Mouse (Mus musculus) stomach, postnatal 0 days (tissue): ENCODE data around the gene Heatr6. TPM values are rescaled to one million over a fixed set of nuclear protein-coding genes. Genes with fewer than 3 reads are reported as not detected.

Experiments used
- ATAC-seq: fragments of 200-750 bp; cut with Nextera tagmentation; 2 replicates; pipeline ENCODE4 v1.8.0; 2017; ENCODE audit not compliant: low FRiP score, low TSS enrichment
- DNase-seq: peaks from one replicate; pipeline ENCODE4 v3.0.0-alpha.2; 2016; ENCODE audit warnings: low spot score
- H3K27ac ChIP-seq: fragments of 300-500 bp; sonication (generic); replicated peaks from 2 replicates; pipeline ENCODE4 v1.5.1; 2014; ENCODE audit warnings: mild to moderate bottlenecking, control low read depth
- H3K27me3 ChIP-seq: fragments of 300-500 bp; sonication (generic); 2 replicates; pipeline ENCODE4 v1.6.1; 2014; ENCODE audit warnings: low read length; ENCODE audit not compliant: control insufficient read depth, insufficient read depth
- H3K36me3 ChIP-seq: fragments of 300-500 bp; sonication (generic); 2 replicates; pipeline ENCODE4 v1.6.1; 2014; ENCODE audit warnings: low read length, mixed read lengths; ENCODE audit not compliant: control insufficient read depth, insufficient read depth
- H3K4me1 ChIP-seq: fragments of 300-500 bp; sonication (generic); replicated peaks from 2 replicates; pipeline ENCODE4 v1.6.1; 2014; ENCODE audit warnings: antibody characterized with exemption; ENCODE audit not compliant: control insufficient read depth, insufficient read depth
- H3K4me2 ChIP-seq: fragments of 300-500 bp; sonication (generic); replicated peaks from 2 replicates; pipeline ENCODE4 v1.6.1; 2014; ENCODE audit warnings: low read depth, mild to moderate bottlenecking, control low read depth, moderate library complexity
- H3K4me3 ChIP-seq: fragments of 300-500 bp; sonication (generic); 2 replicates; pipeline ENCODE4 v1.5.1; 2014; ENCODE audit warnings: low read depth, low read length, control low read depth
- H3K9ac ChIP-seq: fragments of 300-500 bp; sonication (generic); 2 replicates; pipeline ENCODE4 v1.6.1; 2014; ENCODE audit warnings: mild to moderate bottlenecking, low read length, control low read depth, mixed read lengths
- H3K9me3 ChIP-seq: fragments of 300-500 bp; sonication (generic); 2 replicates; pipeline ENCODE4 v1.6.1; 2016; ENCODE audit warnings: low read length; ENCODE audit not compliant: control insufficient read depth
- CTCF ChIP-seq: IDR thresholded peaks from 2 replicates; pipeline ENCODE4 v1.5.1; 2016; ENCODE audit warnings: antibody characterized with exemption, low read depth, mild to moderate bottlenecking, moderate library complexity
- EP300 ChIP-seq: optimal IDR thresholded peaks from 2 replicates; pipeline ENCODE3; 2016; ENCODE audit warnings: antibody characterized with exemption
- WGBS: fragments of 180-500 bp; shearing (Covaris S2); extraction: QIAGEN DNeasy Blood & Tissue Kit; methylation state at CpG from one replicate; pipeline ENCODE4 v1.1.7; 2014; 5-methylcytosine and 5-hydroxymethylcytosine counted together
- polyA plus RNA-seq: library from polyadenylated mRNA; unstranded; fragments of >200 nt; fragmentation: Nextera tagmentation; extraction: Ambion mirVana; gene quantifications from 2 replicates; pipeline ENCODE4 v1.2.1, GENCODE M21; 2015

The Heatr6 gene
- 8.6 and 9.2 TPM in 2 replicates for polyA plus RNA-seq

DNA sequence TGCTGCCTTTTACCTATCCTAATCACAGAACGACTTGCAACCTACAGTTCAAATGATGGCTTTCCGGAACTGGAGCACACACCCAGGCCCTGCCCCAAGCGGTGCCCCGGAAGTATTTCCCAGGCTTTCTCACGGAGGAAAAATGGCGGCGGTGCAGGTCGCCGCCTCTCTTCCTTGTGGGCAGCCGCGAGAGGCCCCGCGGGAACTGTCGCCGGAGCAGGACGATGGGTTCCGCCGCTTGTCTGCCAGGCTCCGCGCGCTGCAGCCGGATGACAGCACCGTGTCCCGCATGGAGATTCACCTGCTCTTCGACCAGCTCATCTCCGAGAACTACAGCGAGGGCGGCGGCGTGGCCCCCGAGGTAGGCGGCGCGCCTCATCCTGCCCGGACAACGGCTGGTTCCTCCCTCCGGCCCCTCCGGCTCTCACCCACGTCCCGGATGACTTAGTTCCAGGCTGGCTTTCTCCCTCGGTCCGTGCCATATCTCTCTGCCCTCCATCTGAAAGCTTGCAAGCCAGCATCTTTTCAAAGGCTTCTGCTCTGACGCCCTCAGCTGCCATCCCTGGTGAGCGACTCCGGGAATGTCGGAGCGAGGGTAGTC is at the start of gene Heatr6:
Gene Heatr6, plus strand, starts transcription at position 116 of the 601 bp plus-strand sequence.
- WGBS: under 1% methylated on average over 47 of the region's 47 CpGs

DNA sequence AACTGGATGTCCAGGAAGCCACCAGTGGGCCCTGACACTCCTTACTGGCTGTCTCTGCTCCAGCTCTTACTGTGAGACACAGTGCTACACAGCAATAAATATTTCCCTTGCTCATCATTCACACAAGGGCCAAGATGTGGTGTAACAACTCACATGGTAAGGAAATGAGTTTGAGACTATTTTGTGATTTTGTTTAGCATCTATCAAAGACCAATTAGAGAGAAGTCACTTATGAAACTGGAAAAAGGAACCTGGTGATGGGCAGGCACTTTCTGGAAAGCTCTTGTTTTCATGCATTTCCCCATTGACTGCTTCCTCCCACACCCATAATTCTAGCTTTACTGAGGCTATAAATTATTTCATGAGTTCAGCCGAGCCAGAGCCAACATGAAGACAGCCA is 49.8 kb upstream of the Heatr6 start, which contains the start of gene Wfdc17:
Gene Wfdc17, plus strand, starts transcription at position 287 of the 400 bp plus-strand sequence.
- H3K4me3 ChIP-seq: no peak within 1 kb of the TSS
- no peak within 1 kb of the TSS for H3K4me2 ChIP-seq
- no peak for ATAC-seq
- H3K4me1 ChIP-seq: no peaks in the 10 kb centered on the region
- no peaks in the 10 kb centered on the region for H3K36me3 ChIP-seq
- no peaks in the 10 kb centered on the region for H3K27me3 ChIP-seq
- no peak within 1 kb of the TSS for H3K9ac ChIP-seq
- H3K9me3 ChIP-seq: no peaks in the 10 kb centered on the region
- 27% methylated on average over 1 of the region's 1 CpGs for WGBS
- no peak within 1 kb of the TSS for H3K27ac ChIP-seq
- no peak for TF ChIP-seq CTCF
- no peak for TF ChIP-seq EP300
- DNase-seq: no peak

More for the DNA sequence above, at the start of gene Heatr6:
- peaks cover 15% of the 10 kb centered on the region for H3K36me3 ChIP-seq
- no peaks in the 10 kb centered on the region for H3K27me3 ChIP-seq
- peaks cover 4% of the 10 kb centered on the region; the same call in 1 of the 2 replicates for H3K4me1 ChIP-seq
- ATAC-seq: peak; percentile 98
- H3K9ac ChIP-seq: peak within 1 kb of the TSS; percentile 85
- H3K4me2 ChIP-seq: peak within 1 kb of the TSS; percentile 80
- H3K9me3 ChIP-seq: no peaks in the 10 kb centered on the region
- H3K27ac ChIP-seq: peak within 1 kb of the TSS; percentile 83
- H3K4me3 ChIP-seq: peak within 1 kb of the TSS; percentile 80
- DNase-seq: peak; percentile 92
- peak; percentile 18; the same call in 1 of the 2 replicates for TF ChIP-seq CTCF
- TF ChIP-seq EP300: no peak

GRCm38 (mm10) chr11:83708715-83709114 is 44.8 kb upstream of the Heatr6 start, which contains the start of gene Wfdc18:
TSS of gene Wfdc18 (plus strand) at chr11:83709015.
- Histone ChIP-seq H3K4me1 (no peaks in the 10 kb centered on the region), H3K36me3 (no peaks in the 10 kb centered on the region), H3K4me3 (no peak within 1 kb of the TSS), H3K27ac (no peak within 1 kb of the TSS), H3K9me3 (no peaks in the 10 kb centered on the region), H3K4me2 (no peak within 1 kb of the TSS), H3K27me3 (no peaks in the 10 kb centered on the region), H3K9ac (no peak within 1 kb of the TSS)
- DNase-seq: no peak
- WGBS: 58% methylated on average over 4 of the region's 4 CpGs
- no peak for ATAC-seq
- TF ChIP-seq CTCF: no peak
- no peak for TF ChIP-seq EP300

GRCm38 (mm10) chr11:83709683-83710082 is 43.8 kb upstream of the Heatr6 start:
- Histone ChIP-seq H3K27ac (no peak overlapping the region), H3K27me3 (no peaks in the 10 kb centered on the region), H3K9me3 (no peaks in the 10 kb centered on the region), H3K36me3 (no peaks in the 10 kb centered on the region), H3K4me3 (no peak overlapping the region), H3K4me1 (no peaks in the 10 kb centered on the region), H3K4me2 (no peak overlapping the region), H3K9ac (no peak overlapping the region)
- WGBS: 85% methylated on average over 5 of the region's 5 CpGs
- no peak for ATAC-seq
- TF ChIP-seq EP300: no peak
- TF ChIP-seq CTCF: no peak
- DNase-seq: no peak

GRCm38 (mm10) chr11:83712671-83713070 is 40.8 kb upstream of the Heatr6 start:
- ATAC-seq (no peak), DNase-seq (no peak)
- WGBS: 46% methylated on average over 1 of the region's 1 CpGs

GRCm38 (mm10) chr11:83713925-83714324 is 39.6 kb upstream of the Heatr6 start:
- no peaks in the 10 kb centered on the region for H3K9me3 ChIP-seq
- no peak overlapping the region for H3K4me3 ChIP-seq
- no peak for DNase-seq
- ATAC-seq: no peak
- no peak overlapping the region for H3K27ac ChIP-seq
- H3K4me1 ChIP-seq: no peaks in the 10 kb centered on the region
- 69% methylated on average over 2 of the region's 2 CpGs for WGBS
- no peaks in the 10 kb centered on the region for H3K27me3 ChIP-seq
- no peak for TF ChIP-seq CTCF
- no peak for TF ChIP-seq EP300
- H3K36me3 ChIP-seq: no peaks in the 10 kb centered on the region
- H3K9ac ChIP-seq: no peak overlapping the region
- H3K4me2 ChIP-seq: no peak overlapping the region

More at GRCm38 (mm10) chr11:83712671-83713070, 40.8 kb upstream of the Heatr6 start:
- H3K9me3 ChIP-seq: no peaks in the 10 kb centered on the region
- H3K36me3 ChIP-seq: no peaks in the 10 kb centered on the region
- TF ChIP-seq EP300: no peak
- TF ChIP-seq CTCF: no peak
- no peaks in the 10 kb centered on the region for H3K27me3 ChIP-seq
- H3K4me1 ChIP-seq: no peaks in the 10 kb centered on the region
- H3K27ac ChIP-seq: no peak overlapping the region
- H3K4me3 ChIP-seq: no peak overlapping the region
- no peak overlapping the region for H3K4me2 ChIP-seq
- no peak overlapping the region for H3K9ac ChIP-seq
